Mouse (Mus musculus) monocyte, adult 5-6 weeks (primary cell): Measurements from ENCODE around the gene Slc44a3. TPM values are rescaled to one million over a fixed set of nuclear protein-coding genes. Genes with fewer than 3 reads are reported as not detected.

Source experiments
- ATAC-seq: fragments of 153-309, 156-312 bp; replicated peaks from 2 replicates; pipeline ENCODE4 v1.8.0; 2017; ENCODE audit warnings: mild to moderate bottlenecking; ENCODE audit not compliant: low TSS enrichment, insufficient number of reproducible peaks, severe bottlenecking, poor library complexity, low FRiP score
- total RNA-seq: library from RNA; stranded (forward); fragments of 200-1000, 200-491, 200-594 nt; gene quantifications from 3 replicates; pipeline ENCODE4 v1.2.3, GENCODE M21; 2017

The Slc44a3 gene
- total RNA-seq, 1 experiment from 2014 or later, result not detected

DNA sequence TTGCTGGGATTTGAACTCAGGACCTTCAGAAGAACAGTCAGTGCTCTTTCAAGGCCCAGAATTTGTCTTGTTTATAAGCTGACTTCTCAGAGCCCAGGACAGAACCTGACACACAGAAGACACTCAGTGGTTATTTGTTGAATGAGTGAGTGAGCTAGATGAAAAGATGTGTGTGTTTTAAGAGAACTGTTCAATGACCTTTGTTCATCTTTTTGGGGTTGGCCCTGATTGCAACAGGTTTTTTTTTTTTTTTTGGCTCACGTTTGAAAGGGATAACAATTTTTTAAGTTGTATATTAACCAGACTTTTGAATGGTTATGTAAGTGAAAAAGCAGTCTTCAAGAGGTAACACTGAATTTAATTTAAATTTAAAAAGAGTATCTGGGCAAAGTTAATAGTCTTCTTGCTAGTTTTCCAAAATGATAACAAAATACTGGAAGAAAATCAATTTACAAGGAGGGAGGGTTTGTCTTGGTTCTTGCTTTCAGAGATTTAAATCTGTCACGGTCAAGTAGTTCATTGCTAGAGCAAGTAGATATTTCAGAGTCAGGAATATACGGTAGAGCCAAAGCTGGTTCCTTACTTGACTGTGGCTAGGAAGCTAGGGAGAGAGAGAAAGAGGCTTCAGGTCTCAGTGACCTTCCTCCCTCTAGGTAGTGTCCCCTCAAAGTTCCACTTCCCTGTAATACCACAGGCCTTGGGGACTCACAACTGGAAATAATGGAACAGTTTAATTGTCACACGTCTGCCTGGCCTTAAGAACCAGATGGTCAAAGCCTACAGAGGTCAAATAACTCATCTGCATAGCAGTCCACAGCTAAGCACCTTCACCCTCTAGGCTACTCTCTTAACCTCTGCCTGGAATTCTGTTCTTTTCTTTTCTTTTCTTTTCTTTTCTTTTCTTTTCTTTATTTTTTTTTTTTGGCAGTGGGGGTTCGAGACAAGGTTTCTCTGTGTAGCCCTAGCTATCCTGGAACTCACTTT, 115.7 kb downstream of the Slc44a3 start:
- ATAC-seq, result no peak

GRCm38 (mm10) chr3:121411450-121411849, 120.8 kb downstream of the Slc44a3 start:
- no peak for ATAC-seq

Other genes with a start within 250 kb of the Slc44a3 start
- 0.11 to 1.0 TPM in 2 of 3 replicates, not detected in the other for gene Tmem56, start 249.3 kb downstream of the Slc44a3 start, total RNA-seq
- gene Alg14, start 240.6 kb downstream of the Slc44a3 start, total RNA-seq, result 4.5 to 9.3 TPM (median 6.5 TPM) in 3 replicates
- 5.2 to 37.7 TPM (median 7.7 TPM) in 3 replicates for gene Cnn3, start 105.9 kb downstream of the Slc44a3 start, total RNA-seq
- not detected in 3 replicates for gene 4930432M17Rik, start 138.4 kb upstream of the Slc44a3 start, total RNA-seq
- not detected in 3 replicates for gene F3, start 191.1 kb upstream of the Slc44a3 start, total RNA-seq